Mouse (Mus musculus): ENCODE measurements at regions not wholly inside any gene's neighbourhood (a gene's known extent, or its start where the extent isn't known, plus 50 kb on each side); places are given as distances from the start of the nearest gene placed in this dataset.

DNA sequence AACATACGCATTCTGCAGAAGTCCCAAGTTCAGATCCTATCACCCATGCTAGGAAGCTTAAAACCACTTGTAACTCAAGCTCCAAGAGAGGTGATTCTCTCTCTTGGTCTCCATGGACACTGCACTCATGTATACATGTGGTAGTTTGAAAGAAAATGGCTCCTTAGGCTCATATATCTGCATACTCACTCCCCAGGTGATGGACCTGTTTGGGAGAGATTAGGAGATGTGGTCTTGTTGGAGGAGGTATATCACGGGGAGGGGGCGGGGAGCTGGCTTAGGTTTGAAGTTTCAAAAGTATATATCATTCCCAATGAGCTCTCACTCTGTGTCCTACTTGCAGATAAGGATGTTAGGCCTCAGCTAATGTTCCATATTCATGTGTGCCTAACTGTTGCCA is 103.9 kb upstream of the Tbl1x start:
- TF ChIP-seq CTCF (IDR thresholded peaks at IDR 0.05; ENCODE audit: low read depth) (no peak), EP300 (IDR thresholded peaks at IDR 0.05; ENCODE audit: low read depth) (no peak)
